Mouse (Mus musculus) hindbrain, embryonic 12.5 days (tissue): ENCODE results near the gene Olfr243. TPM values are rescaled to one million over a fixed set of nuclear protein-coding genes. Genes with fewer than 3 reads are reported as not detected.

Experiments used
- polyA plus RNA-seq: library from polyadenylated mRNA; unstranded; fragments of >200 nt; fragmentation: Nextera tagmentation; extraction: Ambion mirVana; gene quantifications from 2 replicates; pipeline ENCODE4 v1.2.1, GENCODE M21; 2016

Gene Olfr243
- polyA plus RNA-seq, 1 experiment from 2014 or later, result not detected

Other genes starting within 250 kb of the Olfr243 start
- not detected in 2 replicates for gene Olfr608, start 244.8 kb upstream of the Olfr243 start, polyA plus RNA-seq
- not detected in 2 replicates for gene Olfr609, start 216.6 kb upstream of the Olfr243 start, polyA plus RNA-seq
- gene Olfr610, start 202.5 kb upstream of the Olfr243 start, polyA plus RNA-seq, result not detected in 2 replicates
- gene Olfr611, start 193.8 kb upstream of the Olfr243 start, polyA plus RNA-seq, result not detected in 2 replicates
- gene Olfr612, start 172.0 kb upstream of the Olfr243 start, polyA plus RNA-seq, result not detected in 2 replicates
- not detected in 2 replicates for gene Olfr613, start 166.6 kb upstream of the Olfr243 start, polyA plus RNA-seq
- gene Olfr615, start 158.6 kb upstream of the Olfr243 start, polyA plus RNA-seq, result not detected in 2 replicates
- gene Olfr616, start 145.5 kb upstream of the Olfr243 start, polyA plus RNA-seq, result not detected in 2 replicates
- not detected in 2 replicates for gene Olfr617, start 141.6 kb upstream of the Olfr243 start, polyA plus RNA-seq
- not detected in 2 replicates for gene Olfr618, start 124.6 kb upstream of the Olfr243 start, polyA plus RNA-seq
- gene Olfr619, start 114.1 kb upstream of the Olfr243 start, polyA plus RNA-seq, result not detected in 2 replicates
- not detected in 2 replicates for gene Olfr620, start 102.1 kb upstream of the Olfr243 start, polyA plus RNA-seq
- not detected in 2 replicates for gene Olfr622, start 72.0 kb upstream of the Olfr243 start, polyA plus RNA-seq
- gene Olfr623, start 51.0 kb upstream of the Olfr243 start, polyA plus RNA-seq, result not detected in 2 replicates
- 0.04 and 0.07 TPM in 2 replicates for gene Olfr624, start 43.5 kb upstream of the Olfr243 start, polyA plus RNA-seq
- gene Olfr625-ps1, start 32.0 kb upstream of the Olfr243 start, polyA plus RNA-seq, result not detected in 2 replicates
- not detected in 2 replicates for gene Olfr628, start 15.7 kb downstream of the Olfr243 start, polyA plus RNA-seq
- gene Olfr629, start 30.3 kb downstream of the Olfr243 start, polyA plus RNA-seq, result not detected in 2 replicates
- gene Olfr630, start 42.7 kb downstream of the Olfr243 start, polyA plus RNA-seq, result not detected in 2 replicates
- not detected in 2 replicates for gene Olfr69, start 56.9 kb downstream of the Olfr243 start, polyA plus RNA-seq
- gene Olfr68, start 65.0 kb downstream of the Olfr243 start, polyA plus RNA-seq, result not detected in 2 replicates
- gene Olfr67, start 77.2 kb downstream of the Olfr243 start, polyA plus RNA-seq, result not detected in 2 replicates
- 799 and 940 TPM in 2 replicates for gene Hbb-bt, start 99.3 kb downstream of the Olfr243 start, polyA plus RNA-seq
- gene Hbb-bs, start 113.4 kb downstream of the Olfr243 start, polyA plus RNA-seq, result 613 and 772 TPM in 2 replicates
- gene Hbb-bh2, start 125.8 kb downstream of the Olfr243 start, polyA plus RNA-seq, result not detected in 2 replicates
- 614 and 792 TPM in 2 replicates for gene Hbb-bh1, start 128.5 kb downstream of the Olfr243 start, polyA plus RNA-seq
- gene Hbb-y, start 138.5 kb downstream of the Olfr243 start, polyA plus RNA-seq, result 8,282 and 10,510 TPM in 2 replicates
- gene Olfr66, start 171.6 kb downstream of the Olfr243 start, polyA plus RNA-seq, result not detected in 2 replicates
- gene Olfr64, start 179.8 kb downstream of the Olfr243 start, polyA plus RNA-seq, result not detected in 2 replicates
- gene Olfr65, start 188.8 kb downstream of the Olfr243 start, polyA plus RNA-seq, result not detected in 2 replicates
- not detected in 2 replicates for gene Olfr631, start 214.2 kb downstream of the Olfr243 start, polyA plus RNA-seq
- not detected in 2 replicates for gene Olfr632, start 219.7 kb downstream of the Olfr243 start, polyA plus RNA-seq
- not detected in 2 replicates for gene Olfr633, start 229.8 kb downstream of the Olfr243 start, polyA plus RNA-seq